Mouse (Mus musculus): ENCODE measurements around the gene Bbs1. TPM values are rescaled to one million over a fixed set of nuclear protein-coding genes. Genes with fewer than 3 reads are reported as not detected.
A peak's percentile ranks its signal among the peaks of the same experiment; 100 is the strongest.
"Not testable (repeated sequence)": the region's sequence is repeated elsewhere in the genome, so short reads cannot be mapped to it uniquely, and the experiment has no call there.

Bbs1 gene
- polyA plus RNA-seq, 1 experiment from 2014 or later = 2.3 TPM

GRCm38 (mm10) chr19:4877785-4878184 lies 28.6 kb downstream of the Bbs1 start, which contains the start of gene Actn3:
Actn3 (minus strand) TSS chr19:4877909.
- H3K4me3 ChIP-seq (replicated peaks) = peak within 1 kb of the TSS; percentile 99
- no peaks in the 10 kb centered on the region for H3K36me3 ChIP-seq
- peaks cover 7% of the 10 kb centered on the region for H3K4me1 ChIP-seq (replicated peaks)
- peak within 1 kb of the TSS; percentile 44 for H3K27ac ChIP-seq
- peak; percentile 29 for ATAC-seq
- no peaks in the 10 kb centered on the region; the same call in 1 of the 2 replicates for H3K27me3 ChIP-seq (replicated peaks)
- no peaks in the 10 kb centered on the region for H3K9me3 ChIP-seq
- 3% methylated on average over 17 of the region's 17 CpGs for WGBS
- peak within 1 kb of the TSS; percentile 97 for H3K4me2 ChIP-seq (replicated peaks)
- H3K9ac ChIP-seq = peak within 1 kb of the TSS; percentile 93

DNA sequence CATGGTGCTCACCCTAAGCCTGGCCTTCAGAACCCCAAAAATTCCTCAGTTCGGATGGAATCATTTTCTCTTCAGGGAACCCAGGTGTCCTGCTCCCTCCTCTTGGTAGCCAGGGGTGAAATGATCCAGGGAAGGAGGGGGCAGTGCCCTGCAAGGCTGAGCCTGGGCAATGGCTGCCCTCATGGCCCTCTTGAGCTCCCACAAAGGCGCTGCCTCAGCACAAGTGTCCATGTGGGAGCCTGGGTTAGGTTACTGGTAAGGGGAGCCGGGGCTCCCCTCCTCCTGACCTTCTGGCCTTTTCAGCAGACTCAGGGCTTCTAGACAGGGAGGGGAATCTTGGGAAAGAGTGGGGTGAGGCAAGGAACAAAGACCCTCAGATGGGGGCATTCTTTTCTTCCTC lies 29.7 kb downstream of the Bbs1 start:
- WGBS = 74% methylated on average over 3 of the region's 3 CpGs
- Histone ChIP-seq H3K9ac (no peak overlapping the region), H3K4me1 (replicated peaks) (peaks cover 7% of the 10 kb centered on the region), H3K36me3 (no peaks in the 10 kb centered on the region), H3K4me3 (replicated peaks) (no peak overlapping the region), H3K27me3 (replicated peaks) (no peaks in the 10 kb centered on the region; the same call in 1 of the 2 replicates), H3K27ac (no peak overlapping the region), H3K4me2 (replicated peaks) (no peak overlapping the region), H3K9me3 (no peaks in the 10 kb centered on the region)
- no peak for ATAC-seq

DNA sequence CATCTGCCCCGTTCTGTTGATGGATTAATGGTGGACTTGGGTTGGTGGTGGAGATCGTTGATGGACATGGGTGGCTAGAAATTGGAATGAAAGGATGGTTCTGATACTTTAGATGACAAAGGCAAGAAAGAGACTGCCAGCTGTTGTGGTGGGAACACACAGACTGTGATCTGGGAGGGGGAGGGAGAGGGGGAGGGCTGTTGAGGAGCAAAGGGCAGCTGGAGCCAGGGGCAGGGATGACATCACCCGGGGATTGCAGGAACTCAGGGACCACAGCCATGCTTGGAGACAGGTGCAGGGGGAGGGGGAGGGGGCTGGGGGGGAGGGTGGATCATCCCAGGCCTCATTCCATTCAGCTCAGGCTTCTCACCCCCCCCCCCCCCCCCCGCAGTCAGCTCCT lies 30.2 kb downstream of the Bbs1 start:
- Histone ChIP-seq H3K27ac (no peak overlapping the region), H3K9ac (no peak overlapping the region), H3K36me3 (no peaks in the 10 kb centered on the region), H3K27me3 (replicated peaks) (no peaks in the 10 kb centered on the region; the same call in 1 of the 2 replicates), H3K9me3 (no peaks in the 10 kb centered on the region), H3K4me1 (replicated peaks) (peaks cover 7% of the 10 kb centered on the region), H3K4me3 (replicated peaks) (no peak overlapping the region), H3K4me2 (replicated peaks) (no peak overlapping the region)
- WGBS = 75% methylated on average over 2 of the region's 4 CpGs
- ATAC-seq = no peak

DNA sequence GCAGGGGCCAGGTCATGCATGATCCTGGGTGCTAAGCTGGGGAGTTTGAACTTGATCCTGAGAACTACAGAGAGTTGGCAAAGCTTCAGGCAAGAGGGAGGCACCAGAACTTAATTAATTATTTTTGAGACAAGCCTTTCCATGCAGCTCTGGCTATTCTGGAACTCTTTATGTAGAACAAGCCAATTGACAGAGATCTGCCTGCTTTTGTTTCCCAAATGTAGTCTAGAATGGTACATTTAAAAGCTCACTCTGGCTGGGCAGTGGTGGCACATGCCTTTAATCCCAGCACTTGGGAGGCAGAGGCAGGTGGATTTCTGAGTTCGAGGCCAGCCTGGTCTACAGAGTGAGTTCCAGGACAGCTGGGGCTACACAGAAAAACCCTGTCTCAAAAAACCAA lies 31.8 kb downstream of the Bbs1 start:
- not testable (repeated sequence) for H3K9me3 ChIP-seq; H3K4me1 ChIP-seq (replicated peaks); H3K27ac ChIP-seq; H3K4me2 ChIP-seq (replicated peaks); H3K36me3 ChIP-seq; H3K27me3 ChIP-seq (replicated peaks); H3K9ac ChIP-seq; ATAC-seq; H3K4me3 ChIP-seq (replicated peaks)
- 88% methylated on average over 1 of the region's 1 CpGs for whole genome bisulfite sequencing

GRCm38 (mm10) chr19:4865147-4865546 lies 41.3 kb downstream of the Bbs1 start:
- peak overlapping the region; percentile 28 for H3K4me2 ChIP-seq (replicated peaks)
- H3K27me3 ChIP-seq (replicated peaks) = 0 out of 2 replicates have a peak, but pooled peaks cover 4% of the 10 kb centered on the region
- H3K27ac ChIP-seq = no peak overlapping the region
- WGBS = 5% methylated on average over 17 of the region's 17 CpGs
- no peak for ATAC-seq
- no peaks in the 10 kb centered on the region for H3K4me1 ChIP-seq (replicated peaks)
- H3K4me3 ChIP-seq (replicated peaks) = no peak overlapping the region
- H3K36me3 ChIP-seq = no peaks in the 10 kb centered on the region
- no peak overlapping the region for H3K9ac ChIP-seq
- H3K9me3 ChIP-seq = no peaks in the 10 kb centered on the region

DNA sequence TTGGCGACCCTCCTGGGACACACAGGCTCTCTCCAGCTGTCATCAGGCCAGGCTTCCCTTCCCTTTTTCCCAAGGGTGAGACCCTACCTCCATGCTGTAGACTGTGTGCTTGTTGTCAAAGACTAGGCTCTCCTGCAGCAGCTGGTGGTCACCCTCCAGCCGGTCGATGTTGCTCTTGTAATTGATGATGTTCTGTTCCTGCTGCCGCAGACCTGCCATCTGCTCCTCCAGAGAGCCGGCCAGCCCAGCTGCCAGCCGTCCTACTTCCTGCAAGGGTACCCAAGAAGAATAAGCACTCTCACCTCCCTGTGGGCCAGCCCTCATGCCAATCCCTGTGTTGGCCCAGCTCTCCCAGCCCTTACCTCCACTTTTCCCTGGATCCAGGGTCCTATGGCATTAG lies 43.4 kb downstream of the Bbs1 start:
- Histone ChIP-seq H3K9me3 (no peaks in the 10 kb centered on the region), H3K27ac (no peak overlapping the region), H3K27me3 (replicated peaks) (0 out of 2 replicates have a peak, but pooled peaks cover 4% of the 10 kb centered on the region), H3K9ac (no peak overlapping the region), H3K4me3 (replicated peaks) (no peak overlapping the region), H3K4me2 (replicated peaks) (no peak overlapping the region), H3K4me1 (replicated peaks) (no peaks in the 10 kb centered on the region), H3K36me3 (no peaks in the 10 kb centered on the region)
- ATAC-seq = no peak
- WGBS = 68% methylated on average over 6 of the region's 6 CpGs

DNA sequence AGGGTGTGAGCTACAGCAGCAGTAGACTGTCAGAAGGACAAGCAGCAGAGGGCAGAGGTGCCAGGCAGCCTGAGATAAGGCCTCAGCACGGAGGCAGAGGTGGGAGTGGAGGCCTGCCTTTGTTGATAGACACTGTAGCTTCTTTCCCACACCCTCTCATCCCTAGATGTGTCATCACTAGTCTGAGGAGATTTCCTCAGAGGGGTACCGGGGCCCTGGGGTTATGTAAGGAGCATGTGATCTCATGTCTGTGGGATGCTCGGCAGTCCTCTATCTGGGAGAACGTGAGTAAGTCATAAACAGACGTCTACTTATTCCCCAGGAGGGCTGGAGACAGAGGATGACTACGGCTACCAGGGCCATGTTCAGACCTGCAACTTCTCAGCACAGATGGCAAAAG lies 47.3 kb downstream of the Bbs1 start:
- H3K27me3 ChIP-seq (replicated peaks) = no peaks in the 10 kb centered on the region
- no peak overlapping the region for H3K27ac ChIP-seq
- no peaks in the 10 kb centered on the region for H3K9me3 ChIP-seq
- no peaks in the 10 kb centered on the region for H3K36me3 ChIP-seq
- 60% methylated on average over 6 of the region's 6 CpGs for WGBS
- no peak overlapping the region for H3K9ac ChIP-seq
- no peak overlapping the region for H3K4me3 ChIP-seq (replicated peaks)
- peaks cover 10% of the 10 kb centered on the region; the same call in 1 of the 2 replicates for H3K4me1 ChIP-seq (replicated peaks)
- peak; percentile 50; the same call in 1 of the 2 replicates for ATAC-seq
- no peak overlapping the region for H3K4me2 ChIP-seq (replicated peaks)

DNA sequence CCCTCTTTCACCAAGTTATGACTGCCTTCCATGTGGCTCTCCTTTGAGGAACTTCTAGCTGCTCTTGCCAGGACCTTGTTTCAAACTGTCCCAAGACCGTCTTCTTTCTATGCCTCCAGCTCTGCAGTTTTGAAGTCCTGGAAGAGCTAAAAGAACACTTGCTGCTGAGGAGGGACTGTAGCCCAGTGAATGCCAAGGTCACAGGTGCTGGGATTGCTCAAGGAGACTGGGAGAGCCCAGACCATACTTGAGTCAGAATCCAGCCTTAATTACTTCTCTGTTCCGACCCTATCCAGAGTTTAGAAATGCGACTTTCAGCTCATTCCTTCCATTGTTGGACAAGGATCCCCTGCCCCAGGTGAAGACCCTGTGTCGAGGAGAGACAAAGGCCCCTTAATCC lies 50.5 kb downstream of the Bbs1 start:
- Histone ChIP-seq H3K9ac (no peak overlapping the region), H3K27me3 (replicated peaks) (no peaks in the 10 kb centered on the region), H3K27ac (no peak overlapping the region), H3K4me3 (replicated peaks) (no peak overlapping the region), H3K36me3 (no peaks in the 10 kb centered on the region), H3K9me3 (no peaks in the 10 kb centered on the region), H3K4me2 (replicated peaks) (peak overlapping the region; percentile 98), H3K4me1 (replicated peaks) (peaks cover 10% of the 10 kb centered on the region; the same call in 1 of the 2 replicates)
- ATAC-seq = no peak
- WGBS = 85% methylated on average over 4 of the region's 4 CpGs

DNA sequence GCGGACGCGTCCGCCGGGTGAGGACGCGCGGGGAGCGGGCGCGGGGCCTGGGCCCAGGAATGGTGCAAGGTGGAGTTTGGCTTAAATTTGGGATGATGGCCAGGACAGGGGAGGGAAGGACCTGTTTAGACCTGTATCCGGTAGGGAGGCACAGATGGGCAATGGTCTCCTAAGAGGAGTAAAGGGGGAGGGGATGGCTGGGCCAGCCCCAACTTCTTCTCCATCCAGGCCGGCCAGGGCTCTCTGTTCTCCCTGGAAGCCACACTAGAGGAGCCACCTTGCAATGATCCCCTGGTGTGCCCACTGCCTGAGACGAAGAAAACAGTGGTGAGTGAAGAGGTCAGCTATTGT lies 51.0 kb downstream of the Bbs1 start:
- H3K4me1 ChIP-seq (replicated peaks) = peaks cover 10% of the 10 kb centered on the region; the same call in 1 of the 2 replicates
- 3% methylated on average over 14 of the region's 14 CpGs for WGBS
- H3K9ac ChIP-seq = peak overlapping the region; percentile 50
- no peak; the same call in 1 of the 2 replicates for ATAC-seq
- peak overlapping the region; percentile 51 for H3K4me3 ChIP-seq (replicated peaks)
- no peaks in the 10 kb centered on the region for H3K9me3 ChIP-seq
- H3K27ac ChIP-seq = no peak overlapping the region
- no peaks in the 10 kb centered on the region for H3K27me3 ChIP-seq (replicated peaks)
- H3K36me3 ChIP-seq = no peaks in the 10 kb centered on the region
- peak overlapping the region; percentile 98 for H3K4me2 ChIP-seq (replicated peaks)

DNA sequence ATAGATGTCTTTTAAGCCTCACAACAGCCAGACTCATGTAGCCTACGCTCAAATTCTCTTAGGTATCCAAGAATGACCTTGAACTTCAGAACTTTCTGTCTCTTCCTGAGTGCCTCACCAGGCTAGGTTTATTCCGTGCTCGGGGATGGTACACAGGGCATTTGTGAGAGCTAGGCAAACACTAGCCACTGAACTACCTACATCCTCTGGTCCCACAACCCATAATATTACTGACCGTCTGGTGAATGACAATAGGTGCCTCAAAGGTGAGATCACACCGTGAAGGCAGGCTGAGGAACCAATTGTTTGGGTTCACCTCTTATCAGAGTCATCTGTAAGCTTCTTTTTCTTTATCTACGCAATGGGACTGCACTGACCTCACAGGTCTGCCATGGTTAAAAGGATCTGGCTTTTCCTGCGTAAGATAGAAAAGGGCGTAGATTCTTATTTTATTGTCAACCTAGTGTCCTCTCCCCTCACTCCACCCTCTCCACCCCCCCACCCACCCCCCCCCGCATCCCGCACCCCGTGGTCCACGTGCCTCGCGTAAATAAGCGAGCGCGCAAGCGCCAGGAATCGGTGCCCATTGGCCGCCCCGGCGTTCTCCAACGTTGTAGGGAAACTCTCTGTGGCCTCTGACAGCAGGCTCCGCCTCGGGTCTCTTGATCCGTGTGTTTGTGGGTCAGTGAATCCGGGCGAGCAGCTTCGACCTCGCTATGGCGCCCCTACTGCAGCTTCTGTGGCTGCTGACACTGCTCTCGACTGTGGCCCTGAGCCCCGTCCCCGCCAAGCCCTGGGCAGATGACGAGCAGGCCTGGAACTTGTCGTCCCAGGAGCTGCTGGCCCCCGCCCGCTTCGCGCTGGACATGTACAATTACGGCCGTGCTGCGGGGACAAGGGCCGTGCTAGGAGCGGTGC lies 51.6 kb downstream of the Bbs1 start, which contains the start of gene Ctsf:
Gene Ctsf (plus strand): TSS at position 579 of the 918 bp plus-strand sequence.
- H3K4me3 ChIP-seq (replicated peaks) = peak within 1 kb of the TSS; percentile 51
- 2% methylated on average over 45 of the region's 45 CpGs for WGBS
- peak within 1 kb of the TSS; percentile 98 for H3K4me2 ChIP-seq (replicated peaks)
- peak within 1 kb of the TSS; percentile 50 for H3K9ac ChIP-seq
- no peaks in the 10 kb centered on the region for H3K9me3 ChIP-seq
- no peak within 1 kb of the TSS for H3K27ac ChIP-seq
- no peaks in the 10 kb centered on the region for H3K36me3 ChIP-seq
- no peaks in the 10 kb centered on the region for H3K27me3 ChIP-seq (replicated peaks)
- H3K4me1 ChIP-seq (replicated peaks) = peaks cover 10% of the 10 kb centered on the region; the same call in 1 of the 2 replicates
- ATAC-seq = peak; percentile 90

DNA sequence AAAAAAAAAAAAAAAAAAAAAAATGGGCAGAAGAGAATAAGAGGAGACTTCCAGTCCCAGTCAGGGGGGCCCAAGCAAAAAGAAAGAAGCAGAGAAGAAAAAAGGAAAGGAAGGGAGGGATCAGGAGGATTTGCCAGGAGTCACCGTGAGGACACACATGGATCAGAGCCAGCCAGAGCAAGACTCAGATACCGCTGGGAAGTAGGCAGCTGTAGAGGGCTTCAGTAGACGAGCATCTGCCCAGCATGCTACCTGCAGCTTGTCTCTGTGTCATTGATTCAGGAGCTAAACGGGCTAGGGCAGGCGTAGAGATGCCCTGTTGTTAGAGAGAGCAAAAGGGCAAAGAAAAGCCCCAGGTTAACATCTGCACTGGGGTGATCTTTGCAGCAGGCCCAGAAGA lies 56.1 kb downstream of the Bbs1 start:
- H3K4me1 ChIP-seq (replicated peaks) = peaks cover 5% of the 10 kb centered on the region; the same call in 1 of the 2 replicates
- ATAC-seq = no peak
- no peak overlapping the region for H3K27ac ChIP-seq
- H3K4me3 ChIP-seq (replicated peaks) = no peak overlapping the region
- H3K9ac ChIP-seq = no peak overlapping the region
- WGBS = 50% methylated on average over 5 of the region's 5 CpGs
- H3K9me3 ChIP-seq = no peaks in the 10 kb centered on the region
- no peaks in the 10 kb centered on the region for H3K27me3 ChIP-seq (replicated peaks)
- H3K36me3 ChIP-seq = no peaks in the 10 kb centered on the region
- no peak overlapping the region for H3K4me2 ChIP-seq (replicated peaks)

- Histone ChIP-seq H3K9me3 (no peaks in the 10 kb centered on the region), H3K36me3 (no peaks in the 10 kb centered on the region), H3K27ac (no peak overlapping the region), H3K9ac (no peak overlapping the region), H3K4me2 (replicated peaks) (no peak overlapping the region), H3K4me1 (replicated peaks) (peaks cover 3% of the 10 kb centered on the region; the same call in 1 of the 2 replicates), H3K27me3 (replicated peaks) (no peaks in the 10 kb centered on the region), H3K4me3 (replicated peaks) (no peak overlapping the region)
- 58% methylated on average over 4 of the region's 4 CpGs for WGBS
- no peak for ATAC-seq
Observed at GRCm38 (mm10) chr19:4849800-4850199, 56.6 kb downstream of the Bbs1 start.
